Mouse (Mus musculus) forebrain, postnatal 0 days (tissue): Measurements from ENCODE around the gene Gpd2. TPM values are rescaled to one million over a fixed set of nuclear protein-coding genes. Genes with fewer than 3 reads are reported as not detected.
A peak's percentile ranks its signal among the peaks of the same experiment; 100 is the strongest.

ENCODE experiments used
- ATAC-seq: fragments of 200-750 bp; cut with Nextera tagmentation; 2 replicates; pipeline ENCODE4 v1.8.0; 2017; ENCODE audit warnings: mild to moderate bottlenecking, moderate library complexity
- DNase-seq: peaks from one replicate; pipeline ENCODE4 v3.0.0-alpha.2; 2015
- H3K27ac ChIP-seq: fragments of 300-500 bp; sonication (generic); 2 replicates; pipeline ENCODE4 v1.5.1; 2014; ENCODE audit warnings: low read depth, mild to moderate bottlenecking, antibody characterized with exemption, low read length, moderate library complexity, mixed read lengths
- H3K27me3 ChIP-seq: fragments of 300-500 bp; sonication (generic); 2 replicates; pipeline ENCODE4 v1.6.1; 2014; ENCODE audit warnings: mild to moderate bottlenecking, low read length, mixed read lengths; ENCODE audit not compliant: insufficient read depth
- H3K36me3 ChIP-seq: fragments of 300-500 bp; sonication (generic); 2 replicates; pipeline ENCODE4 v1.6.1; 2014; ENCODE audit warnings: mild to moderate bottlenecking, moderate library complexity; ENCODE audit not compliant: insufficient read depth
- H3K4me1 ChIP-seq: fragments of 300-500 bp; sonication (generic); 2 replicates; pipeline ENCODE4 v1.6.1; 2014; ENCODE audit warnings: antibody characterized with exemption; ENCODE audit not compliant: insufficient read depth
- H3K4me2 ChIP-seq: fragments of 300-500 bp; sonication (generic); 2 replicates; pipeline ENCODE4 v1.6.1; 2014; ENCODE audit warnings: low read depth, mild to moderate bottlenecking, moderate library complexity
- H3K4me3 ChIP-seq: fragments of 300-500 bp; sonication (generic); 2 replicates; pipeline ENCODE4 v1.5.1; 2014; ENCODE audit warnings: low read depth, low read length, mixed read lengths
- H3K9ac ChIP-seq: fragments of 300-500 bp; sonication (generic); 2 replicates; pipeline ENCODE4 v1.6.1; 2014; ENCODE audit warnings: mild to moderate bottlenecking
- H3K9me3 ChIP-seq: fragments of 300-500 bp; sonication (generic); 2 replicates; pipeline ENCODE4 v1.6.1; 2016; ENCODE audit warnings: low read length
- CTCF ChIP-seq: sonication (generic); IDR thresholded peaks from 2 replicates; pipeline ENCODE4 v1.5.1; 2016; ENCODE audit warnings: antibody characterized with exemption, control low read depth, low read depth
- WGBS: fragments of 180-500 bp; shearing (Covaris S2); extraction: QIAGEN DNeasy Blood & Tissue Kit; methylation state at CpG from one replicate; pipeline ENCODE4 v1.1.7; 2014; 5-methylcytosine and 5-hydroxymethylcytosine counted together
- polyA plus RNA-seq: library from polyadenylated mRNA; unstranded; fragments of >200 nt; fragmentation: Nextera tagmentation; extraction: Ambion mirVana; gene quantifications from 2 replicates; pipeline ENCODE4 v1.2.1, GENCODE M21; 2015
- total RNA-seq: library from RNA; depleted of rRNA; stranded (reverse); fragments of >200 nt; gene quantifications from 2 replicates; pipeline ENCODE4 v1.2.3, GENCODE M21; 2014; rRNA removed

Gpd2 gene
- total and polyA plus RNA-seq, 2 experiments from 2014 or later = 46.5 to 54.1 TPM

GRCm38 (mm10) chr2:57408413-57408812, 171.0 kb downstream of the Gpd2 start:
- TF ChIP-seq CTCF = no peak
- DNase-seq (no peak), ATAC-seq (no peak)
- Histone ChIP-seq H3K27me3 (no peaks in the 10 kb centered on the region), H3K4me2 (no peak overlapping the region), H3K9me3 (no peaks in the 10 kb centered on the region), H3K4me1 (no peaks in the 10 kb centered on the region), H3K4me3 (no peak overlapping the region), H3K9ac (no peak overlapping the region), H3K36me3 (no peaks in the 10 kb centered on the region), H3K27ac (no peak overlapping the region)
- WGBS = 87% methylated on average over 4 of the region's 4 CpGs

- no peak overlapping the region for H3K9ac ChIP-seq
- no peak overlapping the region for H3K27ac ChIP-seq
- TF ChIP-seq CTCF = no peak
- H3K4me3 ChIP-seq = no peak overlapping the region
- DNase-seq (no peak), ATAC-seq (no peak)
- no peaks in the 10 kb centered on the region for H3K36me3 ChIP-seq
- 89% methylated on average over 2 of the region's 2 CpGs for WGBS
- no peak overlapping the region for H3K4me2 ChIP-seq
- H3K9me3 ChIP-seq = no peaks in the 10 kb centered on the region
- no peaks in the 10 kb centered on the region for H3K27me3 ChIP-seq
- no peaks in the 10 kb centered on the region for H3K4me1 ChIP-seq
Observed at GRCm38 (mm10) chr2:57411551-57411950, 174.1 kb downstream of the Gpd2 start.

- peak; percentile 43; the same call in 1 of the 2 replicates for ATAC-seq
- 31% methylated on average over 9 of the region's 9 CpGs for WGBS
- Histone ChIP-seq H3K4me1 (no peaks in the 10 kb centered on the region), H3K4me3 (no peak overlapping the region), H3K9ac (no peak overlapping the region), H3K36me3 (no peaks in the 10 kb centered on the region), H3K27me3 (no peaks in the 10 kb centered on the region), H3K4me2 (no peak overlapping the region), H3K9me3 (no peaks in the 10 kb centered on the region), H3K27ac (no peak overlapping the region)
- TF ChIP-seq CTCF = no peak
- peak; percentile 53 for DNase-seq
Observed at GRCm38 (mm10) chr2:57414550-57415160, 177.2 kb downstream of the Gpd2 start.

GRCm38 (mm10) chr2:57416711-57417110, 179.3 kb downstream of the Gpd2 start:
- no peak overlapping the region for H3K4me3 ChIP-seq
- no peak overlapping the region for H3K9ac ChIP-seq
- H3K4me2 ChIP-seq = no peak overlapping the region
- H3K36me3 ChIP-seq = no peaks in the 10 kb centered on the region
- WGBS = 17% methylated on average over 1 of the region's 1 CpGs
- DNase-seq (no peak), ATAC-seq (no peak)
- no peaks in the 10 kb centered on the region for H3K27me3 ChIP-seq
- H3K9me3 ChIP-seq = no peaks in the 10 kb centered on the region
- no peak for TF ChIP-seq CTCF
- no peak overlapping the region for H3K27ac ChIP-seq
- H3K4me1 ChIP-seq = no peaks in the 10 kb centered on the region

Other genes starting within 250 kb of the Gpd2 start
- gene Nr4a2, start 113.6 kb upstream of the Gpd2 start, total RNA-seq = 26.4 and 30.6 TPM in 2 replicates
- 25.1 and 59.4 TPM in 2 replicates for gene Nr4a2, start 113.6 kb upstream of the Gpd2 start, polyA plus RNA-seq